Mouse (Mus musculus): Measurements from ENCODE around the gene Trmt61a. TPM values are rescaled to one million over a fixed set of nuclear protein-coding genes. Genes with fewer than 3 reads are reported as not detected.
"Not testable (repeated sequence)": the region's sequence is repeated elsewhere in the genome, so short reads cannot be mapped to it uniquely, and the experiment has no call there.

Gene Trmt61a
- polyA plus RNA-seq (2016; fragmentation: Nextera tagmentation; extraction: Ambion mirVana): 15.4 and 16.7 TPM in 2 replicates

DNA sequence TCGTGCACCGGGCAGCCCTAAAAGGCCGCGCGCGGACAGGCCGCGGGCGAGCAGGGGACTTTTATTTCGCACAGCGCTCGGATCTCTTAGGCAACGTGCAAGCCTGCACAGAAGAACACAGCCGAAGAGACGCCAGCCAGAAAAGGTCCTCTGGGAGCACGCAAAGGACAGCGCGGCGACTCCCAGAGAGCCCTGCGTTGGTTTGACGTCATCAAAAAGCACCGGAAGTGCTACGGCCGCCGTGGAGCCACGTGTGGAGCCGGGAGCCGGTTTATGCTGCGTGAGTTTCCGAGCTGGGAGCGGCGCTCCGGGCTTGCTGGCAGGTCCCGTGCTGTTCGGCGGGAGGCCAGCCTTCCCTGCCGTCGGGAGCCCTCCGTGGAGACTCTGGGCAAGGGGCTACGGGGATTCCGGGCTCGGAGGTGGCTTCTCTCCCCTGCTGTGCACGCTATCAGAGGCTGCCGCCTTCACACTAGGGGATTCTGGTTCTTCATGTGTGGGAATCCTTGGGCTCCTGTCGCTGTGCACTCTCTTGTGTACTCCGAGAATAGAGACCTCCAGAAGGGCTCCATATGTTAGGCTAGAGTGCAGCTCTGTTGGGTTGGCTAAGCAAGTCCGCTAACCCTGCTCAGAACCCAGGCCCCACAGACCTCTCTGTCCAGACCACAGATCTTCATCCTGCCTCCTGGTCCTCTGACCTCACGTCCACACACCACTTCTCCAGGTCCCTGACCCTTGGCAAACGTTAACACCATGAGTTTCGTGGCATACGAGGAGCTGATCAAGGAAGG, at the start of gene Trmt61a:
Gene Trmt61a, plus strand, starts transcription at position 224 of the 788 bp plus-strand sequence.
- Histone ChIP-seq H3K9ac (peak within 1 kb of the TSS; percentile 77), H3K9me3 (no peaks in the 10 kb centered on the region), H3K27ac (peak within 1 kb of the TSS; percentile 95), H3K27me3 (peaks cover 16% of the 10 kb centered on the region; the same call in 1 of the 2 replicates), H3K4me2 (peak within 1 kb of the TSS; percentile 98), H3K4me3 (replicated peaks) (peak within 1 kb of the TSS; percentile 84), H3K36me3 (replicated peaks) (peaks cover 30% of the 10 kb centered on the region), H3K4me1 (peaks cover 26% of the 10 kb centered on the region)
- ATAC-seq (ENCODE audit: low FRiP score): peak; percentile 92
- WGBS: under 1% methylated on average over 51 of the region's 51 CpGs

DNA sequence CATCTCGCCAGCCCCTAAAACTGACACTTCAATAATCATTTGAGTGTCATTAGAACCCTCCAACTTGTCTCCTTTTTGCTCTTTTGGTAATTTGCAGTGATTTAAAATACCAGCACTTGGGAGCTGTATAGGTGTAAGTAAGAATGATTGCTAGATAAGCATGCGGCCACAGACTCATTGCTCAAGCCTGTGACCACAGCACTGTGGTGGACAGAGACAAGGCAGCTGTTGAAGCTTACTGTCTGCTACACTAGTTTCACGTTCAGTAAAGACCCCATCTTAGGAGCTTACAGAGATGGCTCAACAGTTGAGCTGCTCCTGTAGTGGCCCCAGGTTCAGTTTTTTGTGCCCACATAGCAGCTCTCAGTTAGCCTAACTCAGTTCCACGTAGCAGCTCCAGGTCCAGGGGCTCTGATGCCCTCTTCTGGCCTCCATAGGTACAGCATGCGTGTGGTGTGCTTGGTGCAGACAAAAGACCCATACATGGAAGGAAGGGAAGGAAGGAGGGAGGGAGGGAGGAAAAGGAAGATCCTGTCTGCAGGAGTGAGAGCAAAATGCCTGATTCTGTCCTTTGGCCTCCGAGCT, 29.8 kb upstream of the Trmt61a start:
- 0 out of 2 replicates have a peak overlapping the region, but pooled peaks have one; percentile 25 for H3K27ac ChIP-seq
- 50% methylated on average over 6 of the region's 6 CpGs for WGBS
- H3K4me3 ChIP-seq (replicated peaks): no peak overlapping the region
- H3K9ac ChIP-seq: no peak overlapping the region
- no peak overlapping the region for H3K4me2 ChIP-seq
- H3K9me3 ChIP-seq: no peaks in the 10 kb centered on the region
- peak; percentile 67; the same call in 1 of the 2 replicates for ATAC-seq (ENCODE audit: low FRiP score)
- peaks cover 92% of the 10 kb centered on the region for H3K36me3 ChIP-seq (replicated peaks)
- no peaks in the 10 kb centered on the region for H3K4me1 ChIP-seq
- H3K27me3 ChIP-seq: no peaks in the 10 kb centered on the region

DNA sequence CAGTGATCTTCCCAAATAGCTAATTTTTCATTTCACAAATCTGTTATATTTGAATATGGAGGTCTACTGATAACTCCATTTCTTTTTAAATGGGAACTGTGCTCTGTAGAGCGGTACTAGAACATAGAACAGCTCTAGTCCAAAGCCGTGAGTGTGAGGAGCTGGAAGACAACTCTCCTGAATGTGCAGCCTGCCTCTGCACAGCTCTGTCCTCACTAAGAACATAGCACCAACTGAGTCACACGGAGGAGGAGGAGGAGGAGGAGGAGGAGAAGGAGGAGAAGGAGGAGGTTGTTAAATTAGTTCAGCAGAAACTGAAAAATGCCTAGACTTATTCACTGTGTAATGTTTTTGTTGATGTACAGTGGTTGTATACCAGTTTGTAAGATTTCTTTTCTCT, 25.0 kb upstream of the Trmt61a start:
- 89% methylated on average over 3 of the region's 3 CpGs for WGBS
- no peak for ATAC-seq (ENCODE audit: low FRiP score)
- H3K4me2 ChIP-seq: no peak overlapping the region

DNA sequence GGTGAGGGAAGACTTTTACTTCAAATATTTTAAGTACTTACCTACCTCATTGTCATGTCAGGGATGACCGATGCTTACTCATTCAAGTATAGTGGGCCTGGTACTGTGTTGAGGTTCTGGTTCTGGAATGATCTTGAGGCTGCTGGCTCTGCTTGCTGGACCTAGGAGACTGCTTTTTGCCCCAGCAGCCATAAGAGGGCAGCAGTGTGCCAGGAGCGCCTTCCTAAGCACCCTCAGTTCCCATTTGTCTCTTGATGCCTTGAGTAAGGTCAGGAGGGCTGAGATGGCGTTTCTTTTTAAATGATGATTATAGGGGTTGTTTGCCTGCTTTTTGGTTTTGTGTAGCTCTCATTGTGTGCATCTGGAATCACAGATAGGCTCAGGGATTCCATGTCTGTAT, 24.5 kb upstream of the Trmt61a start:
- Histone ChIP-seq H3K9me3 (no peaks in the 10 kb centered on the region), H3K4me1 (peaks cover 4% of the 10 kb centered on the region; the same call in 1 of the 2 replicates), H3K4me2 (no peak overlapping the region), H3K4me3 (replicated peaks) (no peak overlapping the region), H3K27me3 (no peaks in the 10 kb centered on the region), H3K36me3 (replicated peaks) (peaks cover 81% of the 10 kb centered on the region), H3K27ac (no peak overlapping the region), H3K9ac (no peak overlapping the region)
- ATAC-seq (ENCODE audit: low FRiP score): no peak
- WGBS: 31% methylated on average over 3 of the region's 3 CpGs

More for the DNA sequence above, 25.0 kb upstream of the Trmt61a start:
- Histone ChIP-seq H3K27ac (no peak overlapping the region), H3K27me3 (no peaks in the 10 kb centered on the region), H3K36me3 (replicated peaks) (peaks cover 84% of the 10 kb centered on the region), H3K4me1 (peaks cover 4% of the 10 kb centered on the region; the same call in 1 of the 2 replicates), H3K9ac (no peak overlapping the region), H3K4me3 (replicated peaks) (no peak overlapping the region), H3K9me3 (no peaks in the 10 kb centered on the region)

DNA sequence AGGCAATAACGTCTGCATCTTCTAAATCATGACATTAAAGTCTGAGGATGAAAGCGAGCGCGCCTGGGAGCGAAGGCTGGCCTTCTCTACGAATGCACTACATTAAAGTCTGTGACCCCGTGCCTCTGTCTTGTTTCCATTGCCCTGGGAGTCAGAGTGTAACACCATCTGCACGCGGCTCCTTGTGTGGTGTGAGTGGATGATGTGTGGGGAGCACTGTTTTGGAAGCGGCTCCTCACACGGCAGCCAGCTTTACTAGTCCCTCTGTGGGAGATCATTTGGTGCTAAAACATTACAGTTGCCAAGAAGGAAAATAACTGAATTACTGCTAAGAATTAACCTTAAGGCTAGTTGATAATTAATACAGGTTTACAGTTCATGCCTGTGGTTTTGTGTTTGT, 22.2 kb upstream of the Trmt61a start:
- Histone ChIP-seq H3K9me3 (no peaks in the 10 kb centered on the region), H3K27ac (no peak overlapping the region), H3K36me3 (replicated peaks) (peaks cover 70% of the 10 kb centered on the region), H3K4me2 (no peak overlapping the region), H3K4me3 (replicated peaks) (no peak overlapping the region), H3K4me1 (peaks cover 4% of the 10 kb centered on the region; the same call in 1 of the 2 replicates), H3K27me3 (no peaks in the 10 kb centered on the region), H3K9ac (no peak overlapping the region)
- WGBS: 94% methylated on average over 11 of the region's 11 CpGs
- no peak for ATAC-seq (ENCODE audit: low FRiP score)

DNA sequence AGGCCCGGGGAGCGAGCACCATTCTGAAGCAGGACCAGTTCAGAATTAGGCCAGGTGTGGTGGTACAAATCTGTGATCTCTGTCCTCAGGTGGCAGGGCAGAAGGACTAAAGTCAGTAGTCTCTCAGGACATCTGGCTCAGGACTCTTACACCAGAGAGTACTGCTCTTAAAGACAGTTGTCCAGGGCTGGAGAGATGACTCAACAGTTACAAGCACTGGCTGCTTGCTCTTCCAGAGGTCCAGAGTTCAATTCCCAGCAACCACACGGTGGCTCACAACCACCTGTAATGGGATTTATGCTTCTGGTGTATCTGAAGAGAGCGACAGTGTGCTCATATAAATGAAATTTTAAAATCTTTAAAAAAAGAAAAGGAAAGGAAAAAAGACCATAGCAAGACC, 18.6 kb upstream of the Trmt61a start:
- peaks cover 62% of the 10 kb centered on the region for H3K36me3 ChIP-seq (replicated peaks)
- ATAC-seq (ENCODE audit: low FRiP score): no peak
- WGBS: 92% methylated on average over 4 of the region's 4 CpGs

DNA sequence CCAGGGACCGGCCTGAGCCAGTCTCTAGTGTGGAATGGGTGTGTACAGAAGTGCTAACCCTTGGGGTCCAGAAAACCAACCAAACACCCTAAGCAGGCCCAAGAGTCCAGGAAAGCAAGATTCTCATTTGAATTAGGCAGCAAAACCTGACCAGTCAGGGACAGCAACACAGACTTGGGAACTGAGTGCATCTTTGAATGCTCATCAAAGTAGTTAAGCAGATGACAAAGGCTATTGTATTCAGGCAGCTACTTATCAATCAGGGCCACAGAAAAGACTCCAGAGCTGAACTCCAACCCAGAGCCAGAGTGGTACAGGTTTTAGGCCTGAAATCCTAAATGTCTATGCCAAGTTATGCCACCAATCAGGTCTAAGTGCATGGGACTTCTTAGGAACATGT, 17.3 kb upstream of the Trmt61a start:
- no peak overlapping the region for H3K4me3 ChIP-seq (replicated peaks)
- no peak overlapping the region for H3K4me2 ChIP-seq
- H3K9me3 ChIP-seq: no peaks in the 10 kb centered on the region
- ATAC-seq (ENCODE audit: low FRiP score): no peak
- H3K27ac ChIP-seq: no peak overlapping the region
- H3K27me3 ChIP-seq: no peaks in the 10 kb centered on the region
- WGBS: 100% methylated on average over 1 of the region's 1 CpGs
- peaks cover 9% of the 10 kb centered on the region for H3K4me1 ChIP-seq
- peaks cover 52% of the 10 kb centered on the region for H3K36me3 ChIP-seq (replicated peaks)
- no peak overlapping the region for H3K9ac ChIP-seq

More for the DNA sequence above, 18.6 kb upstream of the Trmt61a start:
- no peak overlapping the region for H3K27ac ChIP-seq
- H3K4me2 ChIP-seq: no peak overlapping the region
- H3K4me1 ChIP-seq: peaks cover 8% of the 10 kb centered on the region
- H3K9me3 ChIP-seq: no peaks in the 10 kb centered on the region
- no peak overlapping the region for H3K9ac ChIP-seq
- no peak overlapping the region for H3K4me3 ChIP-seq (replicated peaks)
- H3K27me3 ChIP-seq: no peaks in the 10 kb centered on the region

DNA sequence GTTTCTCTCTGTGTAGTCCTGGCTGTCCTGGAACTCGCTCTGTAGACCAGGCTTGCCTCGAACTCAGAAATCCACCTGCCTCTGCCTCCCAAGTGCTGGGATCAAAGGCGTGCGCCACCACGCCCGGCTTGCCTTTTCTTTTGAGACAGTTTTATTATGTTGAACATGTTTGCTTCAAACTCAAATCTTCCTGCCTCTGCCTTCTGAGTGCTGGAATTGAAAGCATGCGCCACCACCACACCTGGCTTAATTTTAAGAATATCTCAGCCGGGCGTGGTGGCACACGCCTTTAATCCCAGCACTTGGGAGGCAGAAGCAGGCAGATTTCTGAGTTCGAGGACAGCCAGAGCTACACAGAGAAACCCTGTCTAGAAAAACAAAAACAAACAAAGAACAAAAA, 16.4 kb upstream of the Trmt61a start:
- H3K4me2 ChIP-seq; H3K9me3 ChIP-seq; H3K4me3 ChIP-seq (replicated peaks); H3K9ac ChIP-seq; H3K27ac ChIP-seq; H3K4me1 ChIP-seq; ATAC-seq (ENCODE audit: low FRiP score); H3K27me3 ChIP-seq: not testable (repeated sequence)
- H3K36me3 ChIP-seq (replicated peaks): peaks cover 49% of the 10 kb centered on the region
- 94% methylated on average over 11 of the region's 11 CpGs for WGBS

DNA sequence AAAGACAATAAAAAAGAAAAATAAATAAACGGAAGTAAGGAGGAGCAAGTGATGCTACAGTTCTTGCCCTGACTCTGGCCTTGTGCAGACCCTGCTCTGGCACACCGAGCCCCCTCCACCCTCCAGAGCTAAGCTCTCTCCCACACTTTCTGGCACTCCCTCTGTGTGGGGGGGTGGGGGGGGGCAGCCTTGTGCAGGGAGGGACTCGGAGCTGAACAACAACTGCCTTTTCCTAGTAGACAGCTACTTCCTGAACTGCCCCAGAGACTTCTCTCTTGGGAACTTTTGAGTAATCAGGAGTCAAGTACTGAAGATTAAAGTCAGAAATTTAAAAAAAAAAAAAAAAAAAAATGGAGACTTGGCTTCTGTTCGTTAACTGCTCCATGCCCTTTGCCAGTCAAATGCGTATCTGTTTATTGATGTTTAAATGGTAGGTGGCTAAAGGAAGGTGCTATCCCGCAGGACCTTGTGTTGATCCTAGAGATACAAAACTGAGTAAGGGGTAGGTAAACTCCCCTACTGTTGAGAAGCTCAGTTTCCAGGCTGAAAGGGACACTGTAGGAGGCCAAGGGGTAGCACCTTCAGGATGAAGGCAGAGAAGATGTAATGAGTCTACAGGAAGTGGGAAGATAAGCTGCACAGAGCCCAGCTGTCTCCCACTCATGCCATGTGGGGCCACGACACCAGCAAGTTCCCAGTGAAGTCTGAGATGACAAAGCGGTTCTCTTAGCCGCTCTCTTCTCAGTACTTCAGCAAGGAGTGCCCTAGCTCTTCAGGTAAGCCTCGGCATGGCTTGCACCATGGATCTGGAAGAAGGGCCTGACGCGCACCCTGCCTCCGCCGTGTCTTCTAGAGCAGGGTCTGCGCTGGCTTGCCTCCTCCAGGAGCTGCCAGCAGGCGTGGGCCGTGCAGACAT, 14.4 kb upstream of the Trmt61a start:
- Histone ChIP-seq H3K27ac (0 out of 2 replicates have a peak overlapping the region, but pooled peaks have one; percentile 2), H3K4me2 (no peak overlapping the region), H3K4me1 (peaks cover 10% of the 10 kb centered on the region), H3K27me3 (no peaks in the 10 kb centered on the region), H3K4me3 (replicated peaks) (no peak overlapping the region), H3K9me3 (no peaks in the 10 kb centered on the region), H3K9ac (no peak overlapping the region), H3K36me3 (replicated peaks) (peaks cover 41% of the 10 kb centered on the region)
- no peak for ATAC-seq (ENCODE audit: low FRiP score)
- 80% methylated on average over 17 of the region's 17 CpGs for WGBS

DNA sequence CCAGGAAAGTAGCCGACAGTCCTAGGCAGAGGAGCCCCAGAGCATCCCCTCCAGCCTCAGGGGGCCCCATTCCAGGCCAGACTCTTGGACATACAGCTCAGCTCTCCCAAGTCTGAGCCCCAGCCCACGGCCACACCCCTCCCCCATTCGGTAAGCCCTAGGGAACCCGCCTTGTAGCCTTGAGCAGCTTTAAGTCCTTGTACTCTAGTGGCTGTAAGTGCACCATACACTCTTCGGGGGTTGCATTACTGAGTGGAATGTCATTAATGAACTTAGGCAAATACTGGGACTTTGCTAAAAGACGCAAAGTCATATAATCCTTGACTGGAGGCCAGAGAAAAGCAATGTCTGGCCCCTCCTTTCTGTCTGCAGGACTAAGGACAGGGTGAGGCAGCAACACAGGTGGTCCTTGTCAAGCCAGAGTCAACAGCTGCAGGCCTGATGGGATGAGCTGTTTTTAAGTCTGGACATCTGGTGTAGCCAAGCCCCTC, 13.7 kb upstream of the Trmt61a start:
- 44% methylated on average over 6 of the region's 6 CpGs for WGBS
- no peak for ATAC-seq (ENCODE audit: low FRiP score)
- no peaks in the 10 kb centered on the region for H3K9me3 ChIP-seq
- H3K4me3 ChIP-seq (replicated peaks): no peak overlapping the region
- no peak overlapping the region for H3K9ac ChIP-seq
- H3K4me2 ChIP-seq: no peak overlapping the region
- H3K4me1 ChIP-seq: peaks cover 17% of the 10 kb centered on the region
- no peaks in the 10 kb centered on the region for H3K27me3 ChIP-seq
- H3K27ac ChIP-seq: 0 out of 2 replicates have a peak overlapping the region, but pooled peaks have one; percentile 2
- peaks cover 45% of the 10 kb centered on the region for H3K36me3 ChIP-seq (replicated peaks)

DNA sequence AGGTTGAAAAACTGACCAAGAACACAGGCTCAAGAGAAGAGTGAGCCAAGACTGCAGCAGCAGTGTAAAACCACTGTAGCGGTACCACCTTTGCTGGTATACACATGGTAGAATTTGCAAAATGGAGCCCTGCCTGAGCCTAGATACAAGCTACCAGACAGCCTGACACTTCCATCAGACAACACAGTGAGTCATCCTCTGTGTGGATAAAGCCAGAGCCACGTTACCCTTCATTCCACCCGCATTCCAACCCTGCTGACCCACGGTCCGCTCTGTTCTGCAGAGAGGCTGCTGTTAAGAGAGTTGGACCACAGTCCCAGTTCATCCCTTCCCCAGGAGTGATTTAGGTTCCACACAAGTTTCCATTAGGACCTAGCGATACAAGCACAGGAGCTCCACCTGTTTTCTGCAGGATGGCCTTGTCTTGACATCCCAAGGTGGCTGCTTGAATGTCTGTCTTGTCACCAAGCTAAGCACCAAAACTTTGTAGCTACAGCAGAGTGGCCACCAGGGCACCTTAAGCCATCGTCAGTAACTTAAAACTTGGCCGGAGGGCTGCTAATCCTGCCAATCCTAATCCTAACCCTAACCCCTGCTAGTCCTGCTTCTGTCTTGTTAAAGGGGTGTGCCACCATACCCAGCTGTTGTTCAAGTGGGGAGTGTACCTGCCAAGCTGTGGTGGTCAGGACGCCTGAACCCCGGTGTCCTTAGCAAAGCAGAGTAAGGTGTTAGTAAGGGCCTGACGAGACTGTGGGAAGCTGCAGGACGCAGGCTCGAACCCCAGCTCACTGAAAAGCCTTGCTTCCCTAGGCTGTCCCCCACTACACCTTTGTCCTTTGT, 12.6 kb upstream of the Trmt61a start:
- no peak overlapping the region for H3K9ac ChIP-seq
- H3K27ac ChIP-seq: 0 out of 2 replicates have a peak overlapping the region, but pooled peaks have one; percentile 19
- 85% methylated on average over 13 of the region's 13 CpGs for WGBS
- no peaks in the 10 kb centered on the region for H3K9me3 ChIP-seq
- H3K4me1 ChIP-seq: peaks cover 28% of the 10 kb centered on the region
- H3K4me2 ChIP-seq: no peak overlapping the region
- no peak for ATAC-seq (ENCODE audit: low FRiP score)
- H3K36me3 ChIP-seq (replicated peaks): peaks cover 46% of the 10 kb centered on the region
- no peak overlapping the region for H3K4me3 ChIP-seq (replicated peaks)
- no peaks in the 10 kb centered on the region for H3K27me3 ChIP-seq
